Mouse (Mus musculus): Measurements from ENCODE around the gene Gm10192.
"Not testable (repeated sequence)": the region's sequence is repeated elsewhere in the genome, so short reads cannot be mapped to it uniquely, and the experiment has no call there.

Gm10192 gene

GRCm38 (mm10) chr4:97183066-97183465 lies at the start of gene Gm10192:
Gene Gm10192 (minus strand): TSS chr4:97183166.
- DNase-seq (ENCODE audit: low read depth, low spot score), result not testable (repeated sequence)

DNA sequence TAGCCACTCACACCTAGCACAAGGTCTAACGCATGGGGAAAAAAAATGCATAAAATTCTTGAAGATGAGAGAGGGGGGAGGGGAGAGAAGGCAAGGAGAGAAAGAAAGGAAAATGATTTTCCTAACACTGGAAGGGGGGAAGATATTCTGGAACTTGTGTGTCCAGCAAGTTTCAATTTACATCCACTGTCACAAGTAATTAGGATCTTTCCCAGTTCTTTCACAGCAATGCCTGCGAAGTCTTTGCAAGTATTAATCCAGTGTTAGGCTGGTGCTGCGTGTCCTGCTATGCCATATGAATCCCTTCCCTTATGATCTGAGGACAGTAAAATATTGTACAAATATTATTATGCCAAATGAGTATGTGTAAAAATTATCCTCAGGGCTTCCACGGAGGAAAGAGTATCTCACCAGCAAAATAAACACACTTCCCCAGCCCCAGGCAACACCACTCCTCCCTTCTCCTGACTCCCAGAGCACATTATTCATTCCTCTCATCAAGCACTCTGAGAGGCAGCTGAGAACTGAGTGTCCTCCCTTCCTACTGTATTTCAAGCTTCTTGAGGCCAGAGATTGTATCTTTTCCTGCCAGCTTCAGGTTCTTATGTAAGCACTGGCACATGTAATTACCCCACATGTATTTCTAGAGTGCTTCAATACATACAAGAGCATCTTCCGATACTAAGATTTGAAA lies 47.6 kb upstream of the Gm10192 start:
- DNase-seq (ENCODE audit: low read depth, low spot score), result no peak

DNA sequence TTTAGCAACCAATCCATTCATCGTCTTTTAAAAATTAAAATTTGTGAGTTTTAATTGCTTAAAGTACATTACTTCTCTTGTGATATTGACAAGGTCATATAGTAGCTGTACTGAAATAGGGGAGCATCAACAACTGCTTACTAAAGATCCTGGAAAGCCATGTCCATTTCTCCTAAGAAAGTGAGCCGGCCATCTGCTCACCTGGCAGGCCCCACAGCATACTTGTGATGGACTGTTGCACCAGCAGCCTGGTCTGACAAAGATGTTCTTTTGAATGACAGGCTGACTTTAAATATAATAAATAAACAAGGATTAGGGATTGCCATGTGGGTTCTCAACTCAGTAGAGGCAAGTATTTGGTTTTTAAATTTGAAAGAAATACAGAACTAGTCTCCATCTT lies 36.7 kb upstream of the Gm10192 start:
- no peak for DNase-seq (ENCODE audit: low read depth, low spot score)

DNA sequence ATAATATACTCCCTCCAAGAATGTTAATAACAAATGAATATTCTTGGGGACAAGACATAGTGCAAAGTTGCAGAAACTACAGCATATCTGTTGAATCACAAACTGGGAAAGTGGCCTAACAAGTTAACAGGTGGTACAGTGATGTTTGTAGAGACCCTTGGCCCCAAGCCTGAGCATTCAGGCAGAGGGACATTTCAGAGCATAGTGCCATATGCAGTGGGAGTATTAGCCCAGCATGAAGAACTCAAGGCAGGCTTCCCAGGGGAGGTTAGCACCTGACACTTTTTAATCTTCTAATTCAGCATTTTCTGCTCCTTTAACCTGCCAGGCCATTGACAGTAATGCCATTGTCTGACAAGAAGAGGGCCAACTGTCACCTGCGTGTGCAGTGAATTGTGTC lies 34.9 kb upstream of the Gm10192 start:
- DNase-seq (ENCODE audit: low read depth, low spot score), result no peak

GRCm38 (mm10) chr4:97212514-97212913 lies 29.5 kb upstream of the Gm10192 start:
- DNase-seq (ENCODE audit: low read depth, low spot score), result no peak

DNA sequence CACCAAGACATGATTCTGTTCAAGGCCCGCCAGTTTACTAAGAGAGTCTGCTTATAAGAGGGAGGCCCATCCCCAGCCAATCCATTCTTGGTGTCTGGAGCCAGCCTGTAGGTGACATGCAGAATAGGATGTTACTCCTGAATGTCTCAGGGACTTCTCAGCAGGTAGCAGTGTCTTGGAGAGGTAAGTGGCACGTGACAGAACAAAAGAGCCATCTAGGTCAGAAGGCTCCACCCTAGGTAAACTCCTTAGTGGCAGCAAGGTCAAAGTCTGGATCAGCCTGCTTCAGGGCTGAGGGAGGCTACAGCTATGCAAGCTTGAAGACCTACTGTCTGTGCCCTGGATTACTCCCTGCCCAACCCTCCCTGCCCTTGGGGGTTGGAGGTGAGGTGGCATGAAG lies 20.0 kb upstream of the Gm10192 start:
- DNase-seq (ENCODE audit: low read depth, low spot score), result not testable (repeated sequence)

GRCm38 (mm10) chr4:97193176-97193575 lies 10.2 kb upstream of the Gm10192 start:
- DNase-seq (ENCODE audit: low read depth, low spot score), result no peak

DNA sequence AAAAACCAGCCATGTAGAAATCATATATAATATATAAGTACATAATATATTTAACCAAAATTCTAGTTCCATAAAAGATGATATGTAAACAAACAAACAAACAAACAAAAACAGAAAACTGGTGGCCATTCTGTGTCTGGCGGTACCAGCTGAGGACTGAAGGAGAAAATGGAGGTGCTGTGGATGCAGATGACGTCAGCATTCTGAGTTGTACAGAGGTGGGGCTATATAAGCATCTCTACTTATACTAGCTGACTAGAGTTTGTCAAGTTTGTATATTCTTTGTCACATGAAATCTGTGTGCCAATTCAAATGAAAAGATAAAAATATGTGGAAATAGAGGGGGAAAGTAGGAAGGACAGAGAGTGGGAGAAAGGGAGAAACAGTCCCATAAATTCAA lies 9.6 kb upstream of the Gm10192 start:
- no peak for DNase-seq (ENCODE audit: low read depth, low spot score)

- no peak for DNase-seq (ENCODE audit: low read depth, low spot score)
Measured at GRCm38 (mm10) chr4:97180396-97180795, 2.6 kb downstream of the Gm10192 start.

GRCm38 (mm10) chr4:97156841-97157345 lies 26.1 kb downstream of the Gm10192 start:
- no peak for DNase-seq (ENCODE audit: low read depth, low spot score)

DNA sequence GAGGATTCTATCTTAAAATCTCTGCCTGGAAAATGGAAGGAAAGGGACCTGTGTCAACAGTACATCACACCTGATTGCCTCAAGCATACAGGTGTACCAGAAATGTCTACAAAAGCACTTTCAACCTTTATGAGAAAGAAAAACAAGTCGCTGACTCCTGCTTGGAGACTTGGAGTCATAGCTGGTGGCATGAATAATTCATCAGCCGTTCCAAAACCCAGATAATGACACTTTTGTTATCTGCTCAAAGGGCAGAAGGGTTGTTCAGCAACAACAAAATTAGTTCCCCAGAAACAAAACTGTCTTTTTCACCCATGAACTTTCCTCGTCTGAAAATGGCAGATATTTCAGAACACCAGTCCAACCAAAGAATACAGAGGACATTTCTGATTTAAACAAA lies 26.9 kb downstream of the Gm10192 start:
- DNase-seq (ENCODE audit: low read depth, low spot score), result no peak

GRCm38 (mm10) chr4:97153554-97153953 lies 29.4 kb downstream of the Gm10192 start:
- no peak for DNase-seq (ENCODE audit: low read depth, low spot score)

DNA sequence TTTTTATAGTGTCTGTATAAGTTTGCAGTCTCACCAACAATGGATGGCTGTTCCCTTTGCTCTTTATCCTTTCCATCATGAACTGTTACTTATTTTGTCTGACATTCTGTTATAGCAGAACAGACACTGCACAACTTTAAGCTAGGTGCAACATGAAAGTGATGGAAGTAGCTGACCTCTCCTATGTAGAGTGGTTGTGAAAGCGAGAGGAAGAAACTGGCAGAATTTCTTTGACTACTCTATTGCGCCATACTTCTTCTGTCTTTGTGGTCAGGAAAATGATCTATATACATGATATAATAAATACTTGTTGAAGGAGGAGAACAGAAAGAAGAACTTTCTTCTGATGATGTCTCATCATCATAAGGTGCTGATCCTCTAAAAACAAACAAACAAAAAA lies 40.5 kb downstream of the Gm10192 start:
- no peak for DNase-seq (ENCODE audit: low read depth, low spot score)
